Mouse (Mus musculus) B cell, adult 2 months (primary cell): ENCODE data around the gene Sfxn1.

Experiments
- DNase-seq, 2 experiments: peaks; one replicate each; pipeline ENCODE4 v3.0.0; 2022

Gene Sfxn1

DNA sequence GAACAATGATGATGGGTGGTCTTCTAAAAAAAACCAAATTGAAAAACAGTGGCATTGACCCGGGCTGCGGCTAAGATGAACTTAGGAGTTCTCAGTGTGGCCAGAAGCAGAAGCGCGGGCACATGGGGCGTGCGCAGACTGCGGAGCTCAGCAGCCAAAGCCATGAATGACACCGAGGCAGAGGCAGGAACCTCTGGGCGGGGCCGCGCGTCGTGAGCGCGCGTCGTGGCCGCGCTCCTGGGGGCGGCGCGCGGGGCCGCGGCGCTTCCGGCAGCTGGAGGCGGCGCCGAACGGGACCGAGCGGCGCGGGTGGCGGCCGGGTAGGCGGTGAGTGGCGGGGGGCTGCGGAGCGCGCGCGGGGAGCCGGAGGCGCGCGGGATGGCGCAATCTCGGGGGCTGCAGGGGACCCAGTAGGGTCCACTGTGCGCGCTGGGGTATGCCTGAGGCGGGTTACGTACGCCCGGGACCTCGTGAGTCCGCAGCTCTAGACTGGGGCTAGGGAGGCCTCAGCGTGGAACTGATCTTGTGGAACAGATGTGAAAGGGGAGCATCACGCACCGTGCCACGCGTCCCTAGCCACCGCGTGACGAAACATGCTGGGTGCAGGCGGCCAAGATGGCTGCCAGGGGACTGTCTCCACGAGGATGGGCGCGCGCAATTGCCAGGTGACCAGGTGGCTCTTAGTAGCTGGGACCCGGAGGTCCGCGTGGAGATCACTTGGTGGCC, at the start of gene Sfxn1:
Gene Sfxn1 (plus strand): TSS at position 264 of the 726 bp plus-strand sequence.
- peak; percentile 83 to 88 for DNase-seq

DNA sequence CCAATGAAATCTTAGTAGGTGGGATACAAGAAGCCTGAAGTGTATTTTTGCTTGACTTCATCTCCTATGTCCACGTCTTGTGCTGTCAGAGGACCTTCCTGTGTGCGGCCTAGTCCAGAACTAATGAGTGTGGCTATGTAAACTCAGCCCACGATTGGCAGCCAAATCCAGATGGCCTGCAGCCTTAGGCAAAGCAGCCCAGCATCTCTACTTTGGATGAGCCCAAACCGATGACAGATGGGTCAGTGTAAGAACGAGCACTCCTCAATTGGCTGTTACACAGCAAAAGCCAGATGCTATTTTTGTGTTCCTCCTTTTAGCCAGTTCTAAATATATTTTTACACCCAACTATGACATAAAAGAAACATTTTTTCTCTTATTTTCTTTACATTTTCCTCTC, 48.4 kb upstream of the Sfxn1 start:
- no peak for DNase-seq

DNA sequence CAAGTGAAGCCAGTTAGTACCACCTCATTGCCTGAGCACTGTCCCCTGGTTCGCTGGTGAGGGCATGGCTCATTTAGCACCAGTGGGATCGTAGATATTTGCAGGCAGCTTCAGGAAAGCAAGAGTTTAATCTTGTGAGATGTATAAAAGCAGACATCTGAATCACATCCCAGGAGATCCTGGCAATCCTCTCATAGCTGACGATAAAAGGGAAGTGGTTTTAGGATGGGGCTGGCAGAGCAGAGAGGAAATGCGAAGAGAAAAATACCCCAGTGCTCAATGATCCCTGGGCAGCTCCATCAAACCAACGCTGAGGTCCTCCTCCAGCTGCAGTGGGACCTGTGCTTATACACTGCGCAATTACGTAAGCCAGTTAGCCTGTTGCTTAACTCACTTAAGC, 44.6 kb upstream of the Sfxn1 start:
- no peak for DNase-seq

DNA sequence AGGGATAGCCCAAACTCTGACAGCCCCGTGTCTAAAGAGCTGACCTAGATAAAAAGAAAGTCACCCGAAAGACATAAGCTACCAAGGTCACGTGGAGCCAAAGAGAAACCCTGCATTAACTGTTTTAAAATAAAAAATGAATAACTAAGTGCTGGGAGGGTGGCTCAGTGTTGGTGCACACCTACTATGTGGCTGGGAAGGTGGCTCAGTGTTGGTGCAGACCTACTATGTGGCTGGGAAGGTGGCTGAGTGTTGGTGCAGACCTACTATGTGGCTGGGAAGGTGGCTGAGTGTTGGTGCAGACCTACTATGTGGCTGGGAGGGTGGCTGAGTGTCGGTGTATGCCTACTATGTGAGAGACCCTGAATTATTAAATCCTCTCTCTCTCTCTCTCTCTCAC, 38.0 kb upstream of the Sfxn1 start:
- no peak for DNase-seq

DNA sequence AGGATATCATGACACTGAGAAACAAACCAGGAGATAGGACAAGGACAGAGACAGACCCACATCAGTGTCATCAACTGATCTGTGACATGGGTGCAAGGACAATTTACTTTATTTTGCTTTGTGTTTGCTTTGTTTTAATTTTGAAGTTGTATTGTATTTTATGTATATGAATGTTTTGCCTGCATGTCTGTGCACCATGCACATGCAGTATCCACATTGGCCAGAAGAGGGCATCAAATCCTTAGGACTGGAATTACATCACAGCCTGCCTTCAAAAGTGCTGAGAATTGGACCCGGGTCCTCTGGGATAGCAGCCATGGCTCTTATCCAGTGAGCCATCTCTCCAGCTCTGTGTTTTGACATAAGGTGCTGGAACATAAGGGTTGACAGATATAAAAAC, 36.1 kb upstream of the Sfxn1 start:
- peak; percentile 22 to 23 for DNase-seq

DNA sequence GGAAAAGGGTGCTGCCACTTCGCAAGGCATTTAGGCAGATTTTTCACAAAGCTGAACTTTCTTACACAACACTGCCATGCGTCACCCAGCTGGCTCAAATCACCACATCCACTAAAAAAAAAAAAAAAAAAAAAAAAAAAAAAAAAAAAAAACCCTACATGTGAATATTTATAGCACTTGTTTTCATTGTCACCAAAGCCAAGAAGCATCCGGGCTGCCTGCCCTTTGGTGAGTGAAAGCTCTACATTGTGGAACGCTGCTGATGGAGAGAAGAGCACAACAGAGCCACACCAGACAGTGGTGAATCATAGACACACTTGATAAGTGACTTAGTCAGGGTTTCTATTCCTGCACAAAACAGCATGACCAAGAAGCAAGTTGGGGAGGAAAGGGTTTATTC, 33.7 kb upstream of the Sfxn1 start:
- DNase-seq = no peak

DNA sequence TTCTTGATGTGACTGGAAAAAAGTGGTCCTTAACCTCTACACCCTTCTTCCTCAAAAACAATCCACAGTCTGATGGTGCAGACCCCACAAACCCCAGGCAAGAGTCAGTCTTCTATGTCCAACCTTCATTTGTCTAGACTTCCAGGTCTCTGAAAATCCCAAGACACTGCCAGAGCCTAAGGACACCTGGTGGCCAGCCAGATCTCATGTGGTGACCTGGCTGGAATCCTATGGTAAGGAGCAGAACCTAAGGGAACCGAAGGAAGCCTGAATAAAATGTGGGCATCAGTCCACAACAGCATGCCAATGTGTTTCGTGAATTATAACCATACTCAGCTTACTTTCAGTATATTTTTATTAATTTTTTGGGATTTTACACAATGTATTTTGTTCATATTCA, 31.4 kb upstream of the Sfxn1 start:
- DNase-seq = no peak

DNA sequence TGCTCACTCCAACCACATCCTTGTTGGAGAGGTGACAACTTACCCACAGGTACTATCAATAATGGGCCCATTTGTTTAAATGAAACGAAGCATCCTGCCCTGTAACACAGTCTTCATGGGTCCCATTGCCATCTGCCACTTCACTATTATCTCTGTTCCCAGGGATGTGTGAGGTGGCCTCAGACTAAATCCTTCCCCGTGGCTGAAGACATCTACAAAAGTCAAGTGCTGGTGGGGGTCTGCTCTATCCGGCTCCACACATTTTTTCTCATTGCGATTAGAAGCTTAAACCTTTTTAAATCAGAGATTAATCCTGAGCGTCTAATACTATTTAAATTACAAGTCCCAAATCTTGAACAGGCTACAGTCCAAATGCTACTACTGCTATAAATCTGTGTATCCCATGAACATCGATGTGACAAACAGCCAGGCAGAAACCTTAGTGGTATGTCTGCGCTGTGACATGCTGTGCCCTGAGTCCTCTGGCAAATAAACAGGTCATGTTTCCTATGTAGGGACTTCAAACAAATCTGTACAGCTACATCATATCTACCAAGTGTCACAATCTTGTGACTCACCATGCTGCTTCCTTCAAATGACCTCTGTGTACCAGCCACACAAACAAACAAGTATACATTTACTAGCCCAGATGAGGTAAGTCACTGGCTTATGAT, 22.9 kb upstream of the Sfxn1 start:
- DNase-seq = no peak

DNA sequence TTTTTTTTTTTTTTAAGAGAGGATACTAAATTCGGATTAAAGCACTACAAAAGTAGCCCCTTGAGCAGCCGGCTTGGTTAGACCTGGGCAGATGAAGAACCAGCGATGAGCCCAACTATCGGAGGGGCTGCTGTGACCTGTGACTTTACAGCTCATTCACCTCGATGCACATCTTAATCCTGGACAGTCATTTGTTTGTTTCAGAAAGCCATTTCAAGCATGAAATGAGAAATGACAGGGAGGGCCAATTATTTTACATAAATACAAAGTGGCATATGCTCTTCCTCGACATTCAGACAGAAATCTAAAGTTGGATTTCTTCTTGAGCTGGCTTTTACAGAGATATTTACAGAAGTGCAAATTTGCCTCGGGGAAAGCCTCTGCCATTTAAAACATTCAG, 20.0 kb upstream of the Sfxn1 start:
- no peak for DNase-seq

DNA sequence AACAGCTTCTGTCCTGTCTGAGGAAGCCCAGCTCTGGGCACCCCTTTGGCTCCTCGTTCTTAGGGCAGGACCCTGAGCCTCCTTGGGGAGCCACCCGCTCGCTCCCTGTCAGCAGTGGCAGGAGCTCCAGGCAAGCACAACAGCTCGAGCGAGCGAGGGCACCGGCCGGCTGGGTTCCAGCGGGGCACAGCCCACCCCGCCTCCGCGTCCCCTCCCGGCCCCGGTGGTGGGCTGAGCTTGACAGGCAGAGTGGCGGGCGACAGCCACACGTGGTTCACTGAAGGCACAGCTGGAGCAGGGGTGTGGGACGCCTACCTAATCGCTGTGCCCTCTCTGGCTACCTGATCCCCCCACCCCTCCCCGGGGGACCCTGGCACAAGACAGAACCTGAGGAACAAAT, 16.7 kb upstream of the Sfxn1 start:
- DNase-seq = peak; percentile 21 to 32

DNA sequence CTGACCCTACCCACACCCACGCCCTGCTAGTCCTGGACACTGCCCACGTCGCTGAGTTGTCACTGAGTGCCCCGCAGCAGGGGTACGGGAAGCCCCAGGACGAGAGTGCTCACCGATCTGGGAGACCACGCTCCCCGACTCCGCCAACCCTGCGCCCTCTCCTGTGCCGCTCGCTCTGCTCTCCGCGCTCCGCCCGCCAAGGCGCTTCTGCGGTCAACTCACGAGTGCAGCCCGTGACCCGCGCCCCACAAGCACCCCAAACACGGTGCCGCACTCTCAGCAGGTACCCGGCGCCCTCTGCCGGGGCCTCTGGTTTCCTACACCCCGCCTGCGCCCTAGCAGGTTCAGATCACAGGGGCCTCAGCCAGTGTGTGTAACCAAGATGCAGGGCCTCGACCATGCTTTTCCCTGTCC, 16.2 kb upstream of the Sfxn1 start, which contains the start of gene Drd1:
Gene Drd1 (minus strand): TSS at position 258 of the 414 bp plus-strand sequence.
- peak; percentile 80 to 81 for DNase-seq

DNA sequence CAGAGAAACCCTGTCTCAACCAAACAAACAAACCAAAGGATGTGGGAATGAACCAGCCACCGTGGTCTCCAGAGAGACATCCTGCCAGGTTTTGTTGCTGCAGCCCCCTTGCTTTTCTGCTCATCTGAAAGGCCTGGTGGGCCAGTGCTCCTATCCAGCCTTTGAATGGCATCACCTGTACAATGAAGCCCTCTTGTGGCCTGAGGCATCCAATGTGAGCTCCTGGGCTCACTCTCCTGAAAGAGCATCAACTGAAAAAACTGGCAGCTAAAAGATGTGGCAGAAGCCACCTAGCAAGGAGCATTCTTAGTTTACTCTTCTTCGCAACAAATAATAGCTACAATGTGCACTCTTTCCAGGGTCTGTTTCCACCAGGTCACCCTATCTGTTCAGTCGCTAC, 9.6 kb upstream of the Sfxn1 start:
- DNase-seq = no peak

DNA sequence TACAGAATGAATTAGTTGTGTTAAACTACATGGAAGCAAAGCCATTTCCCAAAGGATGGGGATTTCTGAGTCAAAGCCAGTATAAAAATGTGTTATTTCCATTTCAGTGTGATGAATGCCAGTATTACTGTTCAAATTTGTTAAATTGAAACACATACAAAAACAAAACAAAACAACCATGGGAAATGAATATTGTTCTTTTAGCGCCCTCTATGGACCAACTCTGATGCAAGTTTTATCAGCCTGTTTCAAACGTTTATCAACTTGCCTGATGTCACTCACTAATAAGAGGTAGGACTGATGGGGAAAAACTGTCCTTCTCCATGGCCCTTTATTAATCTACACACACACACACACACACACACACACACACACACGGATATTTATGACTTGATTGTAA, 8.4 kb upstream of the Sfxn1 start:
- peak; percentile 12 to 21 for DNase-seq

DNA sequence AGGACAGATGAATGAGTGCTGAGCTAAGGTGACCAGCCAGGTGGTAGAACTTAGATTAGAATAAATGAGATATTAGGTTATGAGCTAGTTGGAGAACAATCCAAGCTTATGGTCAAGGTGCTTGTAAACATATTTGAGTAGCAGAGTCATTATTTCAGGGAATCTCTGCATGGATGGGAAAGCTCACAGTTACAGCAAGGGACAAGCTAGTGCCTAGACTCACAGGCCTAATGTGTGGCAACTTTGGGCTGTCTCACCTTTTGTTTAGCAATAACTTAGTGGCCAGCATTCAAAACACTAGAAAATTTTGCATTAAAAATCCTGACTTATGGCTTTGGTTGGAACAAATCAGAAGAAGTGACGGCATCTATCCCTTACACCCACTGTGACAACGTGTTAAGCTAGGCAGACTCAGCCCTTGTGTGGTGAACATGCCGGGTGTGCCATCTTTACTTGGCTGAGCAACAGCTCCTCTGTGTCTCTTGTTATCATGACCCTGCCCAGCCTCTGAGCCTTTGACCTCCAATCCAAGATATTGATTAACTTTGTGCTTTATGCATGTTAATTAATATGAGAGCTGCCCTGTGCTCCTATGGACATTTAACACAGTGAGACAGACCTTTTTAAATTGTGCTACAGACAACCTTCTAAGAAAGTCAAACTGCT, 5.5 kb upstream of the Sfxn1 start:
- DNase-seq = no peak

DNA sequence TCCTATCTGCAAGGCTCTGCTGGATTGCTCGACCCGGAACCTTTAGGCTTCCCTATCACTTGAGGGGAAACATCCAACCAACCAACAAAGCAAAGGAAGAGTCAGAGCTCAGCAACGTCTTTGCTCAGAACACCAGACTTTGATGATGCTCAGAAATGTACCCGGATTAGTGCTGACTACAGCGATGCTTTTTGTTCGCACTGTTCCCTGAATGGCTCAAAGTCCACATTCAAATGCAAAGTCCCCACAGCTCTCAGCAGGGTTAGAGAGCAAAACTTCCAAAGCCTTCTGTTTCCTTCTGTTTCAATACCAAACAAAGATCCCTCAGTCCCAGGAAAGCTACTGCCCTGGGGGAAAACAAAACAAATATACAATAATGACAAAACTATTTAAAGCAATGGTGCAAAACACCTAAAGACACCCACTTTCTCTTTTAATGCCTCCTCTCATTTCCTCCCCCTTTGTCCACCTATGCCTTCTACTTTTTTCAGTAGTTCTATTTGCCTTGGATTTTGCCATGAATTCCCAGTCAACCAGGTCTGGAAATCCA, 4.0 kb upstream of the Sfxn1 start:
- DNase-seq = no peak

DNA sequence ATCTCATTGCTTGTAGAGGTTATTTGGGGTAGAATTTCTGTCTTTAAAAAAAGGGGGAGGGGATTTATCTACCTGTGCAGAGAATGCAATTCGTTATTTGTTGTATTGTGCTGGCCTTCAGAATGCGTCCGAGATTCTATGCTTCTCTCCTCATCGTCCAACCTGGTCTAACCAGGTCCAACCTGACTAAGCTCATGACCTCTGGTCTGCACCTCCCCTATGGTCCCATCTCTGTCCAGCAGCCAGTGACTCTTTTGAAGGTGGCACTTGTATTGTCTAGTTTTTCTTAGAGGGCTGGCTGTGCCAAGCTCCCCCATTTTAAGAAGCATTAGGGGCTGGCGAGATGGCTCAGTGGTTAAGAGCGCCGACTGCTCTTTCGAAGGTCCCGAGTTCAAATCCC, 658 bp upstream of the Sfxn1 start:
- no peak for DNase-seq

DNA sequence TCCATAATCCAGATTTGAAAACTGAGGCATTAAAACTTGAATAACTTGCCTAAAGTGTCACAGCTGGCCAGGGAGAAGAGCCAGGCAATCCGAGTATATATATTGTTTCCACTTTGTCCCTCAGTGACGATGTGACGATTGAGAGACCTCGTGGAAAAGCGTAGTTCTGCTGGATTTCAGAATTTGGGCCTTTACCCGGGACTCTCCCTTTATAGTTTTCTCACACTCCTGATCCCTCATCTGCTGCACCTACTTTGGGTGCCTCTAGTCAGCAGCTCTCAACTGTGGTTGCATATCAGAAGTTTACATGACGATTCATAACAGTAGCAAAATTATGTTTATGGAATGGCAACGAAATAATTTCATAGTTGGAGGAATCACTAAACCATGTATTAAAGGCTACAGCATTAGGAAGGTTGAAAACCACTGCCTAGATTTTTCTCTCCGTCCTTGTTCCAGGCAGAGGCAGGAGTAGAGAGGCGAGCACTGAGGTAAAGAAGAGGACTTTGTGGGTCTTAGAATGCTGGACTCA, 923 bp downstream of the Sfxn1 start:
- no peak for DNase-seq

DNA sequence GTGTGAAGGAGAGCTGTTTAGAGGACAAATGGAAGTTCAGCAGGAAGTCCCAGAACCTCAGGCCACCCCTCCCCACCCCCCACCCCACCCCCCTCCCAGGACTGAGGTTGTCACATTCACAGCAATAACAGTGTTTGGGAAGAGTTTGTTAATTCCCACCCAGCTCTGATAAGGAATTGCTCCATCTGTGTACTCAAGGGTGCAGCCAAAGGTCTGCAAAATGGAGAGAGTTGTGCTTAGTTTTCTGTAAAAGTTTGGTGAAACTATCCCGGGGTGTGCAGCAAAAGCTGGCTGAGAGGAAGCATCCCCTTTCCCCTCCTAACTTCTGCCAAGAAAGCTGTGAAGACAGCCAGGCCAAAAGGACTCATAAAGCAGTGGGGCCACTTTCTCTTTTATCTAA, 1.4 kb downstream of the Sfxn1 start:
- DNase-seq = no peak

DNA sequence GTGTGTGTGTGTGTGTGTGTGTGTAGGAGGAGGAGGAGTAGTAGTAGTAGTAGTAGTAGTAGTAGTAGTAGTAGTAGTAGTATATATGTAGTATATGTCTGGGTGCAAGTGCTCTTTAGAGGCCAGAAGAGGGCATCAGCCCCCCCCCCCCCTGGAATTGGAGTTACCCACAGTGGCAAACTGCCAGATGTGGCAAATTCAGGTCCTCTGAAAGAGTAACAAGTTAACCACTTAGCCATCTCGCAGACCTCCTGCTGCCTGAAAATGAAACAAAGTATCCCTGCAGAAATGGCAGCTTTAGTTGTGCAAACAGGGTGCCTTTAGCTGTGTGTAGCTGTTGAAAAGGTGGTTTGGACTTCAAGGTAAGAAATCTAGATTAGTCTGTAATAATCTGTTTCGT, 1.8 kb downstream of the Sfxn1 start:
- DNase-seq = no peak

DNA sequence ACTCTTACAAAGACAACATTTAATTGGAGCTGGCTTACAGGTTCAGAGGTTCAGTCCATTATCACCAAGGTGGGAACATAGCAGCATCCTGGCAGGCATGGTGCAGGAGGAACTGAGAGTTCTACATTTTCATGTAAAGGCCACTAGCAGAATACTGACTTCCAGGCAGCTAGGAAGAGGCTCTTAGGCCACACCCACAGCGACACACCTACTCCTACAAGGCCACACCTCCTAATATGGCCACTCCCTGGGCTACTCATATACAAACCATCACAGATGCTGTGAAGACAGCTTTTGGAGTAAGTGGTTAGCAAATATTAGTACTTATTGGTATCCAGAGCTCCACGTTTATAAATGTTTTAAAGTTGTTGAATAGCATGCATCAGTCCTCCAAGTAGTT, 3.7 kb downstream of the Sfxn1 start:
- peak; percentile 15 to 23 for DNase-seq

DNA sequence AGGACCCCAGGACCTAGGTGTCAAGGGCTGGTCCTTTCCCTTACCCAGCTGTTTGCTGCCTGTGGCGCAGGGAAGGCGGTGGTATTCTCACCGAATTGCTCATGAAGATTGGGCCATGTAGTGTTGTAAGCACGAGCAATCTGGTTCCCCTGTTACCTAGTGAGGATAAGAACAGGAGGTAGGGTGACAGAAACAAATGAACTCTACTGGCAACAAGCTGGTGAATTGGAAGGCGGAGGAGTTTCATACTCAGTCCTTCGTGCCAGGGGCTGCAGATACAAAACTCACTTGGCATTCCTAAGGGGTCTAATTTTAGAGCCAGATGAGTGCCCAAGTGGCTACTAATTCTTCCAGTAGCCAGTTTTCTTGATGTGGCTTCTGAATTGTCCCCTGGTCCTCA, 4.4 kb downstream of the Sfxn1 start:
- DNase-seq = no peak

DNA sequence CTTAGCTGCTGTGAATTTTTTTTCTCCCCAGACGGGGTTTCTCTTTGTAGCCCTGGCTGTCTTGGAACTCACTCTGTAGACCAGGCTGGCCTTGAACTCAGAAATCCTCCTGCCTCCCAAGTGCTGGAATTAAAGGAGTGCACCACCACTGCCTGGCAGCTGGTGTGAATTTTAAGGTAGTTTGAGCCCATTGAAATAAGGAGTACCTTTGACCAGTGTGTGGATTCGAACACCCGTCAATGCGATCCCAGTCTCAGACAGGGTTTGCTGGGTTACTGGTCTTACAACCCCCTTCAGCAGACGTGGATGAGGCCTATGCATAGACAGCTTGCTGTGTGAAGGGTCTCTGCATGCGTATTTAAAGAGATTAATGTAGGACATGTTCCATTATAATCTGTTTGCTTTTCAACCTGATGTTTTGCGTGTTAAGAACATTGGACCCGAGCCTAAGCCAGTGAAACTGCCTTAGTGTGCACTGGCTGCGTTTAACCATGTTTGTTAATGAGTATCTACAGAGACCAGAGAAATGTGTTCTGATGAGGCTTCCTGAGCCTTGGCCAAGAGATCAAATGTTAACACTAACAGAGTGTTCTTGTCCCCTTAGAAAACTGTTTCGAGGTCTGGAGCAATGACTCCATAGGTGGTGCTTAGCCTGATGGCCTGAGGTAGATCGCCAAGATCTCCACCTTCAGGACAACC, 5.2 kb downstream of the Sfxn1 start:
- DNase-seq = no peak
